Mouse (Mus musculus): ENCODE data around the gene Med12l. TPM values are rescaled to one million over a fixed set of nuclear protein-coding genes. Genes with fewer than 3 reads are reported as not detected.

Med12l gene
- polyA plus RNA-seq, 1 experiment from 2014 or later, result 0.57 TPM

GRCm38 (mm10) chr3:59185662-59186061, 180.0 kb downstream of the Med12l start:
- no peak for DNase-seq (ENCODE audit: low spot score)

GRCm38 (mm10) chr3:59187336-59187735, 181.7 kb downstream of the Med12l start:
- DNase-seq (ENCODE audit: low spot score), result no peak

- no peak for DNase-seq (ENCODE audit: low spot score)
These were observed 186.0 kb downstream of the Med12l start for GRCm38 (mm10) chr3:59191674-59192073.

- DNase-seq (ENCODE audit: low spot score), result no peak
These were observed 188.5 kb downstream of the Med12l start for GRCm38 (mm10) chr3:59194099-59194498.

GRCm38 (mm10) chr3:59194938-59195337, 189.3 kb downstream of the Med12l start, which contains the start of gene Gpr87:
Gene Gpr87, minus strand, starts transcription at chr3:59195104.
- DNase-seq (ENCODE audit: low spot score), result no peak

GRCm38 (mm10) chr3:59197329-59197948, 191.8 kb downstream of the Med12l start:
- no peak for DNase-seq (ENCODE audit: low spot score)

- no peak for DNase-seq (ENCODE audit: low spot score)
These were observed 198.3 kb downstream of the Med12l start for GRCm38 (mm10) chr3:59203802-59204520.

- no peak for DNase-seq (ENCODE audit: low spot score)
These were observed 199.3 kb downstream of the Med12l start for GRCm38 (mm10) chr3:59204719-59205503.

GRCm38 (mm10) chr3:59205941-59206340, 200.3 kb downstream of the Med12l start:
- peak; percentile 26 for DNase-seq (ENCODE audit: low spot score)

- DNase-seq (ENCODE audit: low spot score), result peak; percentile 55
These were observed 203.3 kb downstream of the Med12l start for GRCm38 (mm10) chr3:59208650-59209548.

- DNase-seq (ENCODE audit: low spot score), result no peak
These were observed 204.5 kb downstream of the Med12l start for GRCm38 (mm10) chr3:59210089-59210488.

GRCm38 (mm10) chr3:59210727-59211126, 205.1 kb downstream of the Med12l start, which contains the start of gene P2ry13:
Gene P2ry13, minus strand, starts transcription at chr3:59210882.
- DNase-seq (ENCODE audit: low spot score), result no peak

GRCm38 (mm10) chr3:59211784-59212183, 206.2 kb downstream of the Med12l start:
- DNase-seq (ENCODE audit: low spot score), result no peak

- no peak for DNase-seq (ENCODE audit: low spot score)
These were observed 206.8 kb downstream of the Med12l start for GRCm38 (mm10) chr3:59212404-59212803.

GRCm38 (mm10) chr3:59217211-59217610, 211.6 kb downstream of the Med12l start:
- no peak for DNase-seq (ENCODE audit: low spot score)

GRCm38 (mm10) chr3:59219326-59219725, 213.7 kb downstream of the Med12l start:
- DNase-seq (ENCODE audit: low spot score), result no peak

GRCm38 (mm10) chr3:59222303-59222702, 216.7 kb downstream of the Med12l start:
- no peak for DNase-seq (ENCODE audit: low spot score)

- DNase-seq (ENCODE audit: low spot score), result no peak
These were observed 219.8 kb downstream of the Med12l start for GRCm38 (mm10) chr3:59225411-59225810.

- DNase-seq (ENCODE audit: low spot score), result no peak
These were observed 222.1 kb downstream of the Med12l start for GRCm38 (mm10) chr3:59227696-59228095.

- DNase-seq (ENCODE audit: low spot score), result peak; percentile 50
These were observed 223.3 kb downstream of the Med12l start for GRCm38 (mm10) chr3:59228730-59229551.

All from thymus, postnatal 0 days (tissue).